Mouse (Mus musculus): Measurements from ENCODE around the gene Tubg2. TPM values are rescaled to one million over a fixed set of nuclear protein-coding genes. Genes with fewer than 3 reads are reported as not detected.

The Tubg2 gene
- polyA plus RNA-seq, 1 experiment from 2014 or later, result 0.37 TPM

DNA sequence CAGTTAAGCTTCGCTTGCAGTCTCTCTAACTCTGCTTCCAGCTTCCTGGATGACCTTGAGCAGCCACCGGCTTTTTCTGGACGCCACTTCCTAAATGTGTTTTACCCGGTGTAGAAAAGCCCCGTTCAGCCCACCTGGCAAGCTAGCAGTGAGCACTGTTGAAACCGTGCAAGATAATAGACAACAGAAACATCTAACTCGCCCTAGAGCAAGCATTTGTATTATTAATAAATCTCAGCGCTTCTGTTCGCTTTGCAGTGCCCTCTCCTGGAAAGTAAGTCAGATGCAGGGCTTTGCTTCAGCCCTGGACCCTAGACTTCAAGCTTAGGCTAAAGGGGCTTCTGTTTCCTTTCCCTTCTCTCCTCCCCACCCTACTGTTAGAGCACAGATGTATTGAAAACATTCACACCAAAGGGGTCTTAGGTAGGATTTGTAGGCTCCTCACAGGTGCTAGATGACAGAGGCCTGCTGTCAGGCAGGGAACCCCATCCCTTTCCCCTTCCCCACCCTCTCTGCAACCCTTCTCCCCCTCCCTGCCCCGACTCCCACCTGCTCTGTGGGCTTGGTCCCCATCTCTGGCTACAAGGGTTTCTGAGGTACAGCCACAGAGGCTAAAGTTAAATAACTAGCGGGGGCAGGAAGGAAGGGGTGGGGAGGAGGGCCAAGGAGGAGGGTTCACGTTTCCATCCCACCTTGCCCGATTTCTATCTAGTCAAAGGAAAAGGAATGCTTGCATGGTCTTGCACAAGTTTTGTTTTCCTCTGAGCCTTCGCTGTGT is 19.3 kb downstream of the Tubg2 start, which contains the start of gene Ccr10:
Ccr10 (minus strand) TSS at position 593 of the 778 bp plus-strand sequence.
- H3K27ac ChIP-seq, result no peak within 1 kb of the TSS
- no peaks in the 10 kb centered on the region for H3K36me3 ChIP-seq
- H3K4me2 ChIP-seq, result peak within 1 kb of the TSS; percentile 60
- 25% methylated on average over 14 of the region's 14 CpGs for WGBS (ENCODE audit: insufficient replicate concordance)
- H3K4me1 ChIP-seq (replicated peaks), result peaks cover 53% of the 10 kb centered on the region
- H3K9ac ChIP-seq, result no peak within 1 kb of the TSS
- H3K27me3 ChIP-seq, result peaks cover 99% of the 10 kb centered on the region
- DNase-seq, result no peak
- no peaks in the 10 kb centered on the region for H3K9me3 ChIP-seq (replicated peaks)
- H3K4me3 ChIP-seq (replicated peaks), result peak within 1 kb of the TSS; percentile 40; the same call in 1 of the 2 replicates
- ATAC-seq (ENCODE audit: low read depth), result no peak

DNA sequence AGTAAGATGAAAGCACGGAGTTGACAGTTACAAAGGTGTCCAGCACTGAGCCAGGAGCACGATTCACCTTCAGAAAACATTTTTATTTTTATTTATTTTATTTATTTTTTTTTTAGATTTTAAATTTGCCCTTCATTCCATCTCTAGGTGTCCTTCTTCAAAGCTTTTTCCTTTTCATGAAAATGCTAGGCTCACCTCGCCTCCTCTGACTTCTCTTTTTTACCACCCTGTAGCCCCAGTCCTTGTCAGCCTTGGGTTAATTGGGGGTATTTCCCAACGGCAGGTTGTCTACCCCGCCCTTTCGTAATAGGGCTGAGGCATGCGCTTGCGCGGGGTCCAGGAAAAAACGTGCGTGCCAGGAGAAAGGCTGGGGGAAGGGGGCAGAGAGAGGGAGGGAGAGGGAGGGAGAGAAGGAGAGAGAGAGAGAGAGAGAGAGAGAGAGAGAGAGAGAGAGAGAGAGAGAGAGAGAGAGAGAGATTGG is 20.0 kb downstream of the Tubg2 start:
- H3K27me3 ChIP-seq, result peaks cover 99% of the 10 kb centered on the region
- H3K9me3 ChIP-seq (replicated peaks), result no peaks in the 10 kb centered on the region
- no peak overlapping the region for H3K9ac ChIP-seq
- H3K4me1 ChIP-seq (replicated peaks), result peaks cover 47% of the 10 kb centered on the region
- 12% methylated on average over 11 of the region's 11 CpGs for WGBS (ENCODE audit: insufficient replicate concordance)
- peak overlapping the region; percentile 29 for H3K4me2 ChIP-seq
- DNase-seq, result no peak
- H3K36me3 ChIP-seq, result no peaks in the 10 kb centered on the region
- no peak overlapping the region for H3K4me3 ChIP-seq (replicated peaks)
- no peak for ATAC-seq (ENCODE audit: low read depth)
- no peak overlapping the region for H3K27ac ChIP-seq

- Histone ChIP-seq H3K36me3 (no peaks in the 10 kb centered on the region), H3K4me2 (peak overlapping the region; percentile 29), H3K4me3 (replicated peaks) (0 out of 2 replicates have a peak overlapping the region, but pooled peaks have one; percentile 8), H3K4me1 (replicated peaks) (peaks cover 42% of the 10 kb centered on the region), H3K9me3 (replicated peaks) (no peaks in the 10 kb centered on the region), H3K27me3 (peaks cover 95% of the 10 kb centered on the region), H3K9ac (no peak overlapping the region), H3K27ac (no peak overlapping the region)
- 5% methylated on average over 25 of the region's 25 CpGs for WGBS (ENCODE audit: insufficient replicate concordance)
- ATAC-seq (ENCODE audit: low read depth) (no peak), DNase-seq (no peak)
Measured at GRCm38 (mm10) chr11:101176117-101176691, 20.5 kb downstream of the Tubg2 start.

DNA sequence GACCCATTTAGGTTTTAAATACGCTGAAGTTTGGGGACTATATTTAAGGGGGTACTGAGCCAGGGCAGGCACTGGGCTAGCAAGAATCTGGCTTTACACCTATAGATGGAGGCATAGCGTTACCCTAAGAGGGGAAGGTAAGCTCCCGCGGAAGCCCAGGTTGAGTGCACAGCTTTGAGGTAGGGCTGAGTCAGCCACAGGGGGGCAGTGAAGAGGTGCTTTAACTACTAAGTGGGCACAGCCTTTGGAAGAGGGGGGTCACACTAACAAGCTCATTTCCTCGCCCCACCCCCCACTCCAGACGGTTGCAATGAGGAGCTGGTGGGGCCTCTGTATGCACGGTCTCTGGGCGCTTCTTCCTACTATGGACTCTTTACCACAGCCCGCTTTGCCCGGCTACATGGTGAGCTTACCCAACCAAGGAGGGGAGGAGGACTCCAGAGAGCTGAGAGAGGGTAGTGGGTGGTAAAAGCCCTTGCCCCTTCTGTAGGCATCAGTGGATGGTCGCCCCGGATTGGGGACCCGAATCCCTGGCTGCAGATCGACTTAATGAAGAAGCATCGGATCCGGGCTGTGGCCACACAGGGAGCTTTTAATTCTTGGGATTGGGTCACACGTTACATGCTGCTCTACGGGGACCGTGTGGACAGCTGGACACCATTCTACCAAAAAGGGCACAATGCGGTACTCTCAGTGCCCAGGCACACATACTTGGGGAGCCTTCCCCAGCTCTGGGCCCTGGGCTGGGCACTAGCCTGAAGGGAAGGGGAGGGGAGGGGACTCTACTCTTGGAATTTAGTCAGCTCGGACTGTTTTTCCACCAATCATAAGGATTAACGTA is 21.4 kb downstream of the Tubg2 start:
- Histone ChIP-seq H3K27me3 (peaks cover 94% of the 10 kb centered on the region), H3K4me3 (replicated peaks) (no peak overlapping the region), H3K36me3 (no peaks in the 10 kb centered on the region), H3K27ac (no peak overlapping the region), H3K9ac (no peak overlapping the region), H3K4me1 (replicated peaks) (peaks cover 35% of the 10 kb centered on the region), H3K4me2 (no peak overlapping the region), H3K9me3 (replicated peaks) (no peaks in the 10 kb centered on the region)
- no peak for ATAC-seq (ENCODE audit: low read depth)
- 28% methylated on average over 22 of the region's 22 CpGs for WGBS (ENCODE audit: insufficient replicate concordance)
- DNase-seq, result peak; percentile 35

DNA sequence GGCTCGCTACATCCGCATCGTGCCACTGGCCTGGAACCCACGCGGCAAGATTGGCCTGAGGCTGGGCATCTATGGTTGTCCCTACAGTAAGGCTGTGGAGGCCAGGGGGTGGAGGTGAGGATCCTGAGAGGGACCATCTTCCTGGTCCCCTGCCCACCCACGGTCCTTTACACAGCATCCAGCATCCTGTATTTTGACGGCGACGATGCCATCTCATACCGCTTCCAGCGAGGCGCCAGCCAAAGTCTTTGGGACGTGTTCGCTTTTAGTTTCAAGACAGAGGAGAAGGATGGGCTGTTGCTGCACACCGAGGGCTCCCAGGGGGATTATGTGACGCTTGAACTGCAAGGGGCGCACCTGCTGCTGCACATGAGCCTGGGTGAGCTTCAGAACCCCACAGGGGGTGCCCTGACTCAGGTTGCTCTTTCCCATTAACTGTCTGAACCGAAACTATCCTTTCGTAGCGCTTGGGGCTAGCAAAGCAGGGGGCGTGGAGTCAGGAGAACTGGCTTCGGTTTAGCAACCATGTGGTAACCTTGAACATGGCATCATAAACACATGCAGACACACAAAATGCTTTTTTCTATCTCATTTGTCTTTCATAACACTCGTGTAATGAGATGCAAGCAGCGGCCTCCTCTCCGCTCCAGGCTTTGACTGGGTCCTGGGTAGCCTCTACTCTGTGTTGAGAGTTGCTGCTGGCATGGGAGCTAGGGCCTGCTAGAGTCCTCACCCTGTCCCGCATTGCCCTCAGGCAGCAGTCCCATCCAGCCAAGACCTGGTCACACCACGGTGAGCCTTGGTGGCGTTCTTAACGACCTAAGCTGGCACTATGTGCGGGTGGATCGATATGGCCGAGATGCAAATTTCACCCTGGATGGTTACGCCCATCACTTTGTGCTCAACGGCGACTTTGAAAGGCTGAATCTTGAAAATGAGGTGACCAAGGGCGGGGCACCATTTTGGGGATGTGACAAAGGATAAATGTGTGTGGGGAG is 22.7 kb downstream of the Tubg2 start:
- Histone ChIP-seq H3K27me3 (peaks cover 94% of the 10 kb centered on the region), H3K4me2 (0 out of 2 replicates have a peak overlapping the region, but pooled peaks have one; percentile 7)

DNA sequence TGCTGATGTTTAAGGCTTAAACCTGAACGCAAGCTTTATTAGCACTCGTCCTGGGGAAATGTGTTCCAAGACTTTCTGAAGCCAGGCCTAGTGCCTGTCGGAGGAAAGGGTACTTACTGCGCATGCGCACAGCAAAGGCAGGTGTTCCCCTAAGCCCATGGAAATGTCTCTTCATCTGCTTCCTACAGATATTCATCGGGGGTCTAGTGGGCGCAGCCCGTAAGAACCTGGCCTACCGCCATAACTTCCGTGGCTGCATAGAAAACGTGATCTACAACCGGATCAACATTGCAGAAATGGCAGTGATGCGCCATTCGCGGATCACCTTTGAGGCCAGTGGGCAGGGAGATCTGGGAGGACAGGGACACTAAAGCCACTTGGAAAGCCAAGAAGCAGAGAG is 23.6 kb downstream of the Tubg2 start:
- Histone ChIP-seq H3K27ac (no peak overlapping the region), H3K4me2 (no peak overlapping the region), H3K9ac (no peak overlapping the region), H3K9me3 (replicated peaks) (no peaks in the 10 kb centered on the region), H3K36me3 (no peaks in the 10 kb centered on the region), H3K27me3 (peaks cover 94% of the 10 kb centered on the region), H3K4me1 (replicated peaks) (peaks cover 15% of the 10 kb centered on the region), H3K4me3 (replicated peaks) (no peak overlapping the region)
- DNase-seq (no peak), ATAC-seq (ENCODE audit: low read depth) (no peak)
- 81% methylated on average over 15 of the region's 15 CpGs for WGBS (ENCODE audit: insufficient replicate concordance)

More for the DNA sequence above, 22.7 kb downstream of the Tubg2 start:
- Histone ChIP-seq H3K9ac (no peak overlapping the region), H3K9me3 (replicated peaks) (no peaks in the 10 kb centered on the region), H3K4me3 (replicated peaks) (no peak overlapping the region), H3K27ac (no peak overlapping the region), H3K4me1 (replicated peaks) (peaks cover 25% of the 10 kb centered on the region), H3K36me3 (no peaks in the 10 kb centered on the region)
- no peak for ATAC-seq (ENCODE audit: low read depth)
- DNase-seq, result no peak
- WGBS (ENCODE audit: insufficient replicate concordance), result 58% methylated on average over 36 of the region's 36 CpGs

GRCm38 (mm10) chr11:101180261-101180660 is 24.6 kb downstream of the Tubg2 start:
- no peaks in the 10 kb centered on the region for H3K36me3 ChIP-seq
- H3K9ac ChIP-seq, result no peak overlapping the region
- DNase-seq (no peak), ATAC-seq (ENCODE audit: low read depth) (no peak)
- no peak overlapping the region for H3K27ac ChIP-seq
- peaks cover 90% of the 10 kb centered on the region for H3K27me3 ChIP-seq
- H3K4me3 ChIP-seq (replicated peaks), result no peak overlapping the region
- no peaks in the 10 kb centered on the region for H3K9me3 ChIP-seq (replicated peaks)
- peaks cover 6% of the 10 kb centered on the region for H3K4me1 ChIP-seq (replicated peaks)
- no peak overlapping the region for H3K4me2 ChIP-seq
- WGBS (ENCODE audit: insufficient replicate concordance), result 70% methylated on average over 17 of the region's 17 CpGs

DNA sequence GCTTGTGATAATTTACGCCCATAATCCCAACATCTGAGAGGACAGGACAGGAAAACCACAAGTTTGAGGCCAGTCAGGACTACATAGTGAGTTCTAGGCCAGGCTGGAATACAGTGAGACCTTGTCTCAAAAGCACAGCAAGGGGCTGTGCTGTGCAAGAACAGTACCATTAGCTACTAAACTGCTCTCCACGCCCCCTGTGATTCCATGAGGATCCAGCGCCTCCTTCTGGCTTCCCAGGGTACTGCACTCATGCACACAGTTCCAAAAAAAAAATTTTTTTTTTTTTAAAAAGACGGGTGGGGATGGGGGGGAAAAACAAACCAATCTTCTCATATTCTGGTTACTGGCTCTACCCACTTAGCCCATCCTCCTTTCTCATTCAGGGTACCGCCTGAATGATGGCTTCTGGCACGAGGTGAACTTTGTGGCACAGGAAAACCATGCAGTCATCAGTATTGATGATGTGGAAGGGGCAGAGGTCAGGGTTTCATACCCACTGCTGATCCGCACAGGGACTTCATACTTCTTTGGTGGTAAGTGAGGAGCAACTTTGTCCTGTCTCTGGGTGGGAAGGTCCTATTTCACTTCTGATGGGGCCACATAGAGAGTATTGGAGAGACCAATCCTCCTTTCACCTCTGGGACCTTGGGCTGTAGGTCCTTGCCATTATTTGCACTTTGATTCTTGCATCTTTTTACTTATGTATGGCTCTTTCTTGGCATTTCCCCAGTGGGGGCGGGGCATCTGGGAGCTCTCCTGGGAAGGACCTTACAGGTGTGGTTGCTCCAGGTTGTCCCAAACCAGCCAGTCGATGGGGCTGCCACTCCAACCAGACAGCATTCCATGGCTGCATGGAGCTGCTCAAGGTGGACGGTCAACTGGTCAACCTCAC is 25.4 kb downstream of the Tubg2 start:
- no peak for DNase-seq
- no peak overlapping the region for H3K27ac ChIP-seq
- H3K4me1 ChIP-seq (replicated peaks), result peaks cover 4% of the 10 kb centered on the region; the same call in 1 of the 2 replicates
- H3K27me3 ChIP-seq, result peaks cover 82% of the 10 kb centered on the region
- no peak overlapping the region for H3K4me3 ChIP-seq (replicated peaks)
- no peak overlapping the region for H3K9ac ChIP-seq
- no peak for ATAC-seq (ENCODE audit: low read depth)
- no peaks in the 10 kb centered on the region for H3K36me3 ChIP-seq
- no peaks in the 10 kb centered on the region for H3K9me3 ChIP-seq (replicated peaks)
- 29% methylated on average over 10 of the region's 10 CpGs for WGBS (ENCODE audit: insufficient replicate concordance)
- no peak overlapping the region for H3K4me2 ChIP-seq

DNA sequence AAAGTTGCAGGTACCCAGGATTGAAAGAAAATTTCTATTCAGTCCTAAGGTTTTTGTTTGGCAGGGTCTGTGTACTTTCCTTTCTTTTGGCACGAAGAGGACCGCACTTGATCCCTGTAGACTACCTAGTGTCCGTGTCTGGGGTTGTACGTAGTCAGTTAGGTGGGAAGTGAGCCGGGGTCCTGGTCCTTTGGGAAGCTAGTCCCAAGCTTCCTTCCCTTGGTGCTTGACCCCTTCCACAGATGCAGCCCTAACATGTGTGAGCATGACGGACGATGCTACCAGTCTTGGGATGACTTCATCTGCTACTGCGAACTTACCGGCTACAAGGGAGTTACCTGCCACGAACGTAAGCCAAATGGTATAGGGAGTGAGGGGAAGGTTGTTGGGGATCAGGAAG is 26.3 kb downstream of the Tubg2 start:
- Histone ChIP-seq H3K9ac (no peak overlapping the region), H3K4me3 (replicated peaks) (no peak overlapping the region), H3K9me3 (replicated peaks) (no peaks in the 10 kb centered on the region), H3K36me3 (no peaks in the 10 kb centered on the region), H3K4me1 (replicated peaks) (peaks cover 6% of the 10 kb centered on the region; the same call in 1 of the 2 replicates), H3K27me3 (peaks cover 73% of the 10 kb centered on the region), H3K4me2 (no peak overlapping the region), H3K27ac (no peak overlapping the region)
- WGBS (ENCODE audit: insufficient replicate concordance), result 82% methylated on average over 11 of the region's 11 CpGs
- ATAC-seq (ENCODE audit: low read depth) (no peak), DNase-seq (no peak)

Data from liver, embryonic 13.5 days (tissue).